12 mouse cellular contexts compared by ENCODE assay signal in the genomic region with DNA sequence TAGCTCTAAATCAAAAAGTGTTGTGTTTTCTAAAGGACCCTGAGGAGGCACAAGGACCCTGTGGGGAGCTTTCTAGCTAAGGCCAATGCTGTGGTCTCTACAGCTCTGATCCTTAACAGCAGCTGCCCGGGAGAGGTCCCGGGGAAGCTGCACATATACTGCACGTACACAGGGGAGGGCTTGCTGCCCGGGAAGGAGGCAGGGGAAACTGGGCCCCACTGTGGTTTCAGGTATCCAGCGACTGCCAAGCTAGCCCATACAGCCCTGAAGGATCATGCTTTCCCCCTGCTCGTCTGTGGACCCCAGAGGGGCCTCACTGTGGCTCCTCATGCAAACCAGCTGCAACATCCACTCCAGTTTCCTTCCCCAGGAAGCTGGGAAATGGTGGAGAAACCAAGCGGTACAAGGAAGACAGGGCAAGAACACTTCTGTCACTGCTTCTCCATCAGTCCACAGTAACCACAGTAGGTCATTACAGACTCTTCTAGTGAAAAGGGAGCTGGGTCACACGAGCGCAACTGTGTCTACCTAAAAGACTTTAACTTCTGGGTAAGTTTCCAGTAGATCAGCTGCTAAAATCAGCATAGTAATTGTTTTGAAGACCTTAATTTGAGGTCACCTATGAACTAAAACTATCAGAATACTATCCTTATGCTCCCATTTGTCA. TPM values are rescaled to one million over a fixed set of nuclear protein-coding genes. Genes with fewer than 3 reads are reported as not detected.
DNase-seq lines count a peak whose midpoint lies in the region; ATAC-seq lines count a peak whose summit lies in the region.
"Had no signal": no experiment of that assay in that cellular context is flagged by ENCODE, and none has a peak within 500 bp of the region (broad histone marks: within the 10 kb centered on the region; RNA-seq: fewer than 3 reads in every experiment).

No protein-coding gene starts in this region.

- peak overlapping the region; percentile 88 for H3K27ac ChIP-seq in heart, embryonic 13.5 days (replicated peaks)
- peak overlapping the region; percentile 65 for H3K27ac ChIP-seq in midbrain, embryonic 10.5 days (replicated peaks)
- H3K27ac ChIP-seq in midbrain, embryonic 16.5 days (ENCODE audit: low read length), result no peak overlapping the region
- peak overlapping the region; percentile 98 for H3K27ac ChIP-seq in embryonic facial prominence, embryonic 13.5 days
- no peak overlapping the region for H3K27ac ChIP-seq in liver, embryonic 16.5 days (ENCODE audit: low read length)

- H3K27me3 ChIP-seq in heart, embryonic 13.5 days (replicated peaks), result no peaks in the 10 kb centered on the region
- H3K27me3 ChIP-seq in midbrain, embryonic 10.5 days (ENCODE audit: low read depth, poor library complexity, severe bottlenecking), result no peaks in the 10 kb centered on the region
- no peaks in the 10 kb centered on the region for H3K27me3 ChIP-seq in midbrain, embryonic 16.5 days (ENCODE audit: control insufficient read depth, insufficient read depth, low read depth, low read length)
- H3K27me3 ChIP-seq in embryonic facial prominence, embryonic 13.5 days, result no peaks in the 10 kb centered on the region
- H3K27me3 ChIP-seq in liver, embryonic 16.5 days (ENCODE audit: control insufficient read depth, insufficient read depth, low read depth, low read length), result no peaks in the 10 kb centered on the region

- no peak for ATAC-seq in heart, embryonic 13.5 days (ENCODE audit: extremely low read depth, insufficient number of reproducible peaks, low FRiP score, low TSS enrichment)
- ATAC-seq in midbrain, embryonic 16.5 days, result no peak
- peak; percentile 88 for ATAC-seq in embryonic facial prominence, embryonic 13.5 days (ENCODE audit: insufficient number of reproducible peaks, insufficient read depth, low FRiP score, low TSS enrichment, low read depth)
- peak; percentile 52 for ATAC-seq in liver, embryonic 16.5 days (ENCODE audit: low read depth)

- H3K9ac ChIP-seq in heart, embryonic 13.5 days, result peak overlapping the region; percentile 69
- no peak overlapping the region for H3K9ac ChIP-seq in midbrain, embryonic 16.5 days (ENCODE audit: low read depth, low read length)
- H3K9ac ChIP-seq in embryonic facial prominence, embryonic 13.5 days, result peak overlapping the region; percentile 58; the same call in 1 of the 2 replicates
- no peak overlapping the region for H3K9ac ChIP-seq in liver, embryonic 16.5 days (ENCODE audit: low read depth, low read length)

- H3K4me2 ChIP-seq in heart, embryonic 13.5 days, result peak overlapping the region; percentile 24; the same call in 1 of the 2 replicates
- H3K4me2 ChIP-seq in midbrain, embryonic 16.5 days (ENCODE audit: low read length), result no peak overlapping the region
- H3K4me2 ChIP-seq in embryonic facial prominence, embryonic 13.5 days, result peak overlapping the region; percentile 25
- H3K4me2 ChIP-seq in liver, embryonic 16.5 days (ENCODE audit: low read depth, low read length), result no peak overlapping the region

- no peak for DNase-seq in heart, postnatal 4 days
- no peak for DNase-seq in midbrain, embryonic 10.5 days (ENCODE audit: low spot score)
- no peak for DNase-seq in right cerebral cortex, postnatal 36 days (ENCODE audit: low spot score in 2 of 2)
- no peak for DNase-seq in cerebellum, postnatal 25 days
- DNase-seq: adrenal gland, postnatal 14 days; layer of hippocampus, postnatal 36 days; midbrain, embryonic 14.5 days; thymus, adult 2 months had no signal

- H3K9me3 ChIP-seq in heart, embryonic 13.5 days, result no peaks in the 10 kb centered on the region
- H3K9me3 ChIP-seq in midbrain, embryonic 10.5 days (replicated peaks), result no peaks in the 10 kb centered on the region
- no peaks in the 10 kb centered on the region for H3K9me3 ChIP-seq in midbrain, embryonic 16.5 days (replicated peaks; ENCODE audit: control insufficient read depth, low read length, poor library complexity, severe bottlenecking)
- no peaks in the 10 kb centered on the region for H3K9me3 ChIP-seq in embryonic facial prominence, embryonic 13.5 days
- H3K9me3 ChIP-seq in liver, embryonic 16.5 days (replicated peaks; ENCODE audit: control insufficient read depth, low read length), result no peaks in the 10 kb centered on the region

- H3K4me1 ChIP-seq in heart, embryonic 13.5 days, result peaks cover 74% of the 10 kb centered on the region
- peaks cover 20% of the 10 kb centered on the region for H3K4me1 ChIP-seq in midbrain, embryonic 10.5 days
- no peaks in the 10 kb centered on the region for H3K4me1 ChIP-seq in midbrain, embryonic 16.5 days (ENCODE audit: control insufficient read depth, insufficient read depth, low read length)
- peaks cover 60% of the 10 kb centered on the region for H3K4me1 ChIP-seq in embryonic facial prominence, embryonic 13.5 days
- peaks cover 8% of the 10 kb centered on the region for H3K4me1 ChIP-seq in liver, embryonic 16.5 days (ENCODE audit: control insufficient read depth, low read depth, low read length)

- WGBS in heart, embryonic 13.5 days, result 38% methylated on average over 9 of the region's 9 CpGs
- 68% methylated on average over 9 of the region's 9 CpGs for WGBS in midbrain, embryonic 10.5 days
- WGBS in midbrain, embryonic 16.5 days, result 58% methylated on average over 9 of the region's 9 CpGs
- WGBS in embryonic facial prominence, embryonic 13.5 days, result 14% methylated on average over 9 of the region's 9 CpGs
- WGBS in liver, embryonic 16.5 days (ENCODE audit: insufficient replicate concordance), result 26% methylated on average over 9 of the region's 9 CpGs

- peaks cover 95% of the 10 kb centered on the region for H3K36me3 ChIP-seq in heart, embryonic 13.5 days
- H3K36me3 ChIP-seq in midbrain, embryonic 10.5 days, result peaks cover 95% of the 10 kb centered on the region
- peaks cover 9% of the 10 kb centered on the region; the same call in 1 of the 2 replicates for H3K36me3 ChIP-seq in midbrain, embryonic 16.5 days (ENCODE audit: control insufficient read depth, insufficient read depth, low read length)
- peaks cover 48% of the 10 kb centered on the region for H3K36me3 ChIP-seq in embryonic facial prominence, embryonic 13.5 days
- H3K36me3 ChIP-seq in liver, embryonic 16.5 days (ENCODE audit: control insufficient read depth, insufficient read depth), result no peaks in the 10 kb centered on the region; the same call in 1 of the 2 replicates

- no peak overlapping the region for H3K4me3 ChIP-seq in heart, embryonic 13.5 days
- no peak overlapping the region for H3K4me3 ChIP-seq in midbrain, embryonic 10.5 days
- H3K4me3 ChIP-seq in midbrain, embryonic 16.5 days (ENCODE audit: low read depth, low read length), result no peak overlapping the region
- H3K4me3 ChIP-seq in embryonic facial prominence, embryonic 13.5 days, result no peak overlapping the region
- H3K4me3 ChIP-seq in liver, embryonic 16.5 days (ENCODE audit: low read depth, low read length), result no peak overlapping the region

RNA-seq across cellular contexts. Expression of gene Ddc, which starts 50.5 kb away (rescaled TPM):
- 64.6 and 78.2 TPM in 2 replicates for polyA plus RNA-seq in heart, embryonic 13.5 days (2015; fragmentation: Nextera tagmentation; extraction: Ambion mirVana)
- 10 to 100 TPM; 44.6 to 51.4 TPM for total RNA-seq in heart, postnatal 4 days (2021)
- 13.6 and 15.8 TPM in 2 replicates for polyA plus RNA-seq in midbrain, embryonic 10.5 days (2016; fragmentation: Nextera tagmentation; extraction: Ambion mirVana)
- 18.4 and 21.7 TPM in 2 replicates for polyA plus RNA-seq in midbrain, embryonic 16.5 days (2015; fragmentation: Nextera tagmentation; extraction: Ambion mirVana)
- 5.3 and 5.8 TPM in 2 replicates for polyA plus RNA-seq in embryonic facial prominence, embryonic 13.5 days (2015; fragmentation: Nextera tagmentation; extraction: Ambion mirVana)
- 13.5 and 16.3 TPM in 2 replicates for polyA plus RNA-seq in liver, embryonic 16.5 days (2015; fragmentation: Nextera tagmentation; extraction: Ambion mirVana)

Comparison
In these comparisons a context has a peak if more than half of its experiments do, and no peak if none do; other contexts are left out.
1. H3K27ac ChIP-seq: peak in heart, embryonic 13.5 days (single experiment), midbrain, embryonic 10.5 days (single experiment) and embryonic facial prominence, embryonic 13.5 days (single experiment); none in midbrain, embryonic 16.5 days (single experiment) and liver, embryonic 16.5 days (single experiment).
2. ATAC-seq: peak in embryonic facial prominence, embryonic 13.5 days (single experiment) and liver, embryonic 16.5 days (single experiment); none in heart, embryonic 13.5 days (single experiment) and midbrain, embryonic 16.5 days (single experiment).
3. H3K4me2 ChIP-seq: peak in heart, embryonic 13.5 days (single experiment) and embryonic facial prominence, embryonic 13.5 days (single experiment); none in midbrain, embryonic 16.5 days (single experiment) and liver, embryonic 16.5 days (single experiment).
4. H3K9ac ChIP-seq: peak in heart, embryonic 13.5 days (single experiment) and embryonic facial prominence, embryonic 13.5 days (single experiment); none in midbrain, embryonic 16.5 days (single experiment) and liver, embryonic 16.5 days (single experiment).